Mouse (Mus musculus): Measurements from ENCODE around the gene S1pr5. TPM values are rescaled to one million over a fixed set of nuclear protein-coding genes. Genes with fewer than 3 reads are reported as not detected.

S1pr5 gene
- polyA plus RNA-seq, 2 experiments, result 0.06 to 0.10 TPM

GRCm38 (mm10) chr9:21233366-21233765, 14.9 kb downstream of the S1pr5 start:
- Histone ChIP-seq H3K36me3 (replicated peaks; ENCODE audit: control insufficient read depth, insufficient read depth, low read depth) (peaks cover 39% of the 10 kb centered on the region), H3K27ac (no peak overlapping the region), H3K4me3 (ENCODE audit: insufficient read depth in 1 of 2, low read depth in 2 of 2, low read length in 2 of 2) (no peak overlapping the region), H3K9me3 (ENCODE audit: control insufficient read depth, low read length) (no peaks in the 10 kb centered on the region), H3K4me1 (replicated peaks; ENCODE audit: control insufficient read depth in 2 of 2, insufficient read depth in 2 of 2, low read length in 1 of 2) (peaks cover 6 to 10% of the 10 kb centered on the region in 2 experiments), H3K9ac (replicated peaks) (no peak overlapping the region), H3K4me2 (ENCODE audit: low read depth) (no peak overlapping the region), H3K27me3 (ENCODE audit: control insufficient read depth, insufficient read depth, low read length) (no peaks in the 10 kb centered on the region)
- no peak for DNase-seq (ENCODE audit: low read depth in 3 of 3, low spot score in 3 of 3)
- TF ChIP-seq EP300 (IDR thresholded peaks at IDR 0.05; ENCODE audit: low read depth) (no peak), CTCF (IDR thresholded peaks at IDR 0.05; ENCODE audit: low read depth) (no peak)
- no peak for ATAC-seq (ENCODE audit: insufficient read depth)
- 91% methylated on average over 29 of the region's 29 CpGs for WGBS (ENCODE audit: insufficient replicate concordance)

- Histone ChIP-seq H3K27me3 (ENCODE audit: control insufficient read depth, insufficient read depth, low read length) (no peaks in the 10 kb centered on the region), H3K9ac (replicated peaks) (no peak overlapping the region), H3K4me1 (replicated peaks; ENCODE audit: control insufficient read depth in 2 of 2, insufficient read depth in 2 of 2, low read length in 1 of 2) (peaks cover 7 to 10% of the 10 kb centered on the region in 2 experiments), H3K9me3 (ENCODE audit: control insufficient read depth, low read length) (no peaks in the 10 kb centered on the region), H3K27ac (no peak overlapping the region), H3K36me3 (replicated peaks; ENCODE audit: control insufficient read depth, insufficient read depth, low read depth) (peaks cover 39% of the 10 kb centered on the region), H3K4me3 (ENCODE audit: insufficient read depth in 1 of 2, low read depth in 2 of 2, low read length in 2 of 2) (no peak overlapping the region), H3K4me2 (ENCODE audit: low read depth) (no peak overlapping the region)
- 77% methylated on average over 5 of the region's 5 CpGs for WGBS (ENCODE audit: insufficient replicate concordance)
- TF ChIP-seq CTCF (IDR thresholded peaks at IDR 0.05; ENCODE audit: low read depth) (0 out of 2 replicates have a peak, but pooled peaks have one; percentile 5), EP300 (IDR thresholded peaks at IDR 0.05; ENCODE audit: low read depth) (no peak)
- DNase-seq (ENCODE audit: low read depth in 3 of 3, low spot score in 3 of 3), result no peak
- no peak for ATAC-seq (ENCODE audit: insufficient read depth)
Measured at GRCm38 (mm10) chr9:21232867-21233266, 15.4 kb downstream of the S1pr5 start.

- H3K4me1 ChIP-seq (replicated peaks; ENCODE audit: control insufficient read depth in 2 of 2, insufficient read depth in 2 of 2, low read length in 1 of 2), result peaks cover 4 to 15% of the 10 kb centered on the region in 2 experiments
- WGBS (ENCODE audit: insufficient replicate concordance), result 58% methylated on average over 23 of the region's 23 CpGs
- no peak overlapping the region for H3K4me2 ChIP-seq (ENCODE audit: low read depth)
- no peak for TF ChIP-seq CTCF (IDR thresholded peaks at IDR 0.05; ENCODE audit: low read depth)
- no peak for TF ChIP-seq EP300 (IDR thresholded peaks at IDR 0.05; ENCODE audit: low read depth)
- H3K36me3 ChIP-seq (replicated peaks; ENCODE audit: control insufficient read depth, insufficient read depth, low read depth), result peaks cover 39% of the 10 kb centered on the region
- no peaks in the 10 kb centered on the region for H3K27me3 ChIP-seq (ENCODE audit: control insufficient read depth, insufficient read depth, low read length)
- no peak overlapping the region for H3K4me3 ChIP-seq (ENCODE audit: insufficient read depth in 1 of 2, low read depth in 2 of 2, low read length in 2 of 2)
- H3K9ac ChIP-seq (replicated peaks), result no peak overlapping the region
- ATAC-seq (ENCODE audit: insufficient read depth) (no peak), DNase-seq (ENCODE audit: low read depth in 3 of 3, low spot score in 3 of 3) (no peak)
- no peaks in the 10 kb centered on the region for H3K9me3 ChIP-seq (ENCODE audit: control insufficient read depth, low read length)
- H3K27ac ChIP-seq, result no peak overlapping the region
Measured at GRCm38 (mm10) chr9:21231551-21231950, 16.7 kb downstream of the S1pr5 start.

- no peak for DNase-seq (ENCODE audit: low read depth in 3 of 3, low spot score in 3 of 3)
- WGBS (ENCODE audit: insufficient replicate concordance), result 18% methylated on average over 16 of the region's 16 CpGs
- H3K4me2 ChIP-seq (ENCODE audit: low read depth), result peak overlapping the region; percentile 67
- ATAC-seq (ENCODE audit: insufficient read depth), result peak; percentile 30; the same call in 1 of the 2 replicates
- H3K36me3 ChIP-seq (replicated peaks; ENCODE audit: control insufficient read depth, insufficient read depth, low read depth), result peaks cover 19% of the 10 kb centered on the region
- peaks cover 4 to 26% of the 10 kb centered on the region in 2 experiments for H3K4me1 ChIP-seq (replicated peaks; ENCODE audit: control insufficient read depth in 2 of 2, insufficient read depth in 2 of 2, low read length in 1 of 2)
- H3K4me3 ChIP-seq (ENCODE audit: insufficient read depth in 1 of 2, low read depth in 2 of 2, low read length in 2 of 2), result peak overlapping the region; percentile 39 to 51
- no peaks in the 10 kb centered on the region for H3K27me3 ChIP-seq (ENCODE audit: control insufficient read depth, insufficient read depth, low read length)
- TF ChIP-seq EP300 (IDR thresholded peaks at IDR 0.05; ENCODE audit: low read depth), result no peak
- no peaks in the 10 kb centered on the region for H3K9me3 ChIP-seq (ENCODE audit: control insufficient read depth, low read length)
- H3K9ac ChIP-seq (replicated peaks), result peak overlapping the region; percentile 51
- no peak overlapping the region for H3K27ac ChIP-seq
Measured at GRCm38 (mm10) chr9:21227342-21227741, 20.9 kb downstream of the S1pr5 start.

GRCm38 (mm10) chr9:21225415-21225758, 22.9 kb downstream of the S1pr5 start:
- Histone ChIP-seq H3K4me2 (ENCODE audit: low read depth) (peak overlapping the region; percentile 65), H3K4me3 (ENCODE audit: insufficient read depth in 1 of 2, low read depth in 2 of 2, low read length in 2 of 2) (peak overlapping the region; percentile 39 to 43), H3K9ac (replicated peaks) (no peak overlapping the region), H3K9me3 (ENCODE audit: control insufficient read depth, low read length) (no peaks in the 10 kb centered on the region), H3K27me3 (ENCODE audit: control insufficient read depth, insufficient read depth, low read length) (no peaks in the 10 kb centered on the region), H3K36me3 (replicated peaks; ENCODE audit: control insufficient read depth, insufficient read depth, low read depth) (peaks cover 9% of the 10 kb centered on the region), H3K27ac (no peak overlapping the region), H3K4me1 (replicated peaks; ENCODE audit: control insufficient read depth in 2 of 2, insufficient read depth in 2 of 2, low read length in 1 of 2) (peaks cover 14 to 39% of the 10 kb centered on the region in 2 experiments)
- TF ChIP-seq CTCF (IDR thresholded peaks at IDR 0.05; ENCODE audit: low read depth) (no peak), EP300 (IDR thresholded peaks at IDR 0.05; ENCODE audit: low read depth) (no peak)
- no peak for ATAC-seq (ENCODE audit: insufficient read depth)
- WGBS (ENCODE audit: insufficient replicate concordance), result 8% methylated on average over 7 of the region's 7 CpGs
- no peak for DNase-seq (ENCODE audit: low read depth in 3 of 3, low spot score in 3 of 3)
